Mouse (Mus musculus) heart, postnatal 14 days (tissue): ENCODE measurements around the gene Iqca. TPM values are rescaled to one million over a fixed set of nuclear protein-coding genes. Genes with fewer than 3 reads are reported as not detected.

Experiments
- DNase-seq, 2 experiments: peaks; one replicate each; pipeline ENCODE4 v3.0.0; 2021 to 2022
- intact Hi-C: fragments of 180-260 bp; cut with DNase I; formaldehyde crosslinking; loops from one replicate; pipeline ENCODE4 v1.15.1; 2025
- total RNA-seq, 2 experiments: library from RNA; stranded (reverse); gene quantifications; 2 replicates each; pipeline ENCODE4 v1.2.3; 2021

Gene Iqca
- total RNA-seq, 2 experiments from 2014 or later, result 0.36 TPM; not detected in 1

GRCm38 (mm10) chr1:90156589-90156988 is 3.4 kb upstream of the Iqca start:
- DNase-seq, result no peak
- intact Hi-C loops, result no loop called here

DNA sequence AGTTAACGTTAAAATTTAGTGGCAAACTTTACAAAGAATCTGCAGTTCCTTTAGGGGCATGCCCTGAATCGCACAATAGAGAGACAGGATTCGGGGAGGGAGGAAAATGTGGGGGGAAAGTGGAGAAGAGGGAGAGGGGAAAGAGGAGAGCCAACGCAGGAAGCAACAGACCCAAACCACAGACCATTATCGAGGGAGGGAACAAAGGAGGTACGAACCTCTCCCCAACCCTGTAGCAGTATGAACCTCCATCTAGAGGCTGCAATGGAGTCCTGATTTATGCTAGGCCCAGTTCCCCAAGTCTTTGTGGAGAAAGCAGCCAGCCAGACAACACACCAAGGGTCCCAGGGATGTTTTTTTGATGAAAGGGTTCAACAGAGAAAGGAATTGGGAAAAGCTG is 586 bp upstream of the Iqca start:
- intact Hi-C loops, result no loop called here
- DNase-seq, result no peak

GRCm38 (mm10) chr1:90139729-90140128 is 13.5 kb downstream of the Iqca start:
- intact Hi-C loops, result no loop called here
- no peak for DNase-seq

GRCm38 (mm10) chr1:90132402-90132801 is 20.8 kb downstream of the Iqca start:
- intact Hi-C loops, result no loop called here
- no peak for DNase-seq

DNA sequence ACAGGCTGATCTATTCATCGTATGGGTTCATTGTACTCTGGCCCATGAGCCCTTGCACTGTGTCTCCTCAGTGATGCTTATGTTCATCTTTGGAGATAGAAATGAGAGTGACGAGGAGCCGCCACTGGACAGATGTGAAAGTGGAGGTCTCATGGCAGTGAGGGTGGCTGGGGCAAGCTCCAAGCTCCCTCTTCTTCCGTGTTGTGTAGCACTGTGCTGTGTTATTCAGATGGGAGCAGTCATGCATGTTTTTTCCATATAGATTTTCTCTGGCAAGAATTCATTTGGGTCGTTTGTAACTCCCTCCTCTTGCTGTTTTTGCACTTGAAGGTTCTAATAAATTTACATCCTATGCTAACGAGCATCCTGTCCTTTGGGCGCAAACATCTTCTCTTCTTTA is 21.2 kb downstream of the Iqca start:
- intact Hi-C loops, result no loop called here
- DNase-seq, result no peak

GRCm38 (mm10) chr1:90124561-90124960 is 28.6 kb downstream of the Iqca start:
- intact Hi-C loops, result no loop called here
- no peak for DNase-seq

- no peak for DNase-seq
- intact Hi-C loops, result no loop called here
These were observed 32.5 kb downstream of the Iqca start for GRCm38 (mm10) chr1:90120706-90121105.

GRCm38 (mm10) chr1:90119214-90119613 is 34.0 kb downstream of the Iqca start:
- DNase-seq, result no peak
- intact Hi-C loops, result no loop called here

DNA sequence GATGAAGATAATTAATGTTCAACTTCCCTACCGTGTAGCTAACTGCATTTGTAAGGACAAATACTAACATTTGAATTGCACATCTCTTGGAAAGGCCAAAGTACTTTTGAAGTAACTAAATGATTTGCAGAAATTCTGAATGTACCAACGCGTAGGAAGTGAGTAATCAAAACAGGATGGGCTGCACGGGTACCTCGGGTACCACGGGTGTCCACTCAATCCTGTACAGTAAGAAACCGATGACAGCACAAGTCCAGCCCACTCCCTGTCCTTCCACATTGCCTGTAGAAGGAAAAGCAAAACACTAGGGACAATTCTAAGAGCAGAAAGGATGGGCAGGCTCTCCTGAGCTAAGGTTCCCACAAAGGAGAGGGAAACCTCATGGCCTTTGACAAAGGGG is 36.0 kb downstream of the Iqca start:
- intact Hi-C loops, result no loop called here
- DNase-seq, result no peak

DNA sequence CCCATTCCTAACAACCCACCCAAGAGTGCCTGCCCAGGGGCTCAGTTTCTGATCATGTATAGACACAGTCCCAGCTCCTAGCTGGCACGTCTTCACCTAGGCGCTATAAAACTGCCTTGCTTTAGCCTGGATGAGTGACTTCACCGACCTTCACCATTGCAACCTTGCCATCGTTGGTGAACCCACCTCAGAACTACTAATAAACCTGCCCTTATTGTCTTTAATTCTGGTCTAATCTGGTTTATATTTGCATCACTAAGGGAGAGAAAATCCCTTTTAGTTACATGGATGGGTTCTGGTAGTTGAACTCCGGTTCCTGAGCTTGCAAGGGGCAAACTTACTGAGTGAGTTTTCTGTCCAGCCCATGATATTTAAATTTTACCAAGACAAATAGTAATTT is 38.6 kb downstream of the Iqca start:
- intact Hi-C loops, result no loop called here
- no peak for DNase-seq

GRCm38 (mm10) chr1:90113655-90114244 is 39.5 kb downstream of the Iqca start:
- DNase-seq, result no peak
- intact Hi-C loops, result no loop called here

GRCm38 (mm10) chr1:90112669-90113068 is 40.5 kb downstream of the Iqca start:
- no peak for DNase-seq

DNA sequence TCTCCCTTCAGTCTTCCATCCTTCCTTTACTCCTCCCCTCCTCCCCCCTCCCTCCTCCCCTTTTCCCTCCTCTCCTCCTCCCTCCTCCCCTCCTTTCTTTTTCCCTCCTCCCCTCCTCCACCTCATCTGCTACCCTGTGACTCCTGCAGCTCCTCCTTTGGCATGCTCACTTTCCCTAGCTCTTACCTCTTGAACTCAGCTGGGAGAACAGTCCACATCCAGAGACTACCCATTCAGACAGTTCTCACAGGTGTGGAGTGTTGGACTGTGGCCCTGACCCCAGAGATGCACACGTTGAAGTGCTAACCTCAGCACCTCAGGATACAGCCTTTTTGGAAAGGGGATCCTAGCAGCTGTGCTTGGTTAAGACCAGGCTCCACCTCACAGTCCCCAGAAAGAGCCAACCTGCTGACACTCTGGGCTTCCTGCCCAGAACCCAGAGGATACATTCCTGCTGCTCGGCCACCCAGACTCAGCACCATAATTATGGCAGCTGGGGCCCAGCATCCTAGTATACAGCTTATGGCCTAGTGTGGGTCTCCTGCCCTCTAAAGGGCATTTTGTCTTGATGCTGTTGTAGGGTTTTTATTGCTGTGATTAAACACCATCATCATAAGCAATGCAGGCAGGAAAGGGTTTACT is 41.9 kb downstream of the Iqca start:
- intact Hi-C loops, result no loop called here
- peak in 1 of 2 experiments; percentile 39 for DNase-seq

More at GRCm38 (mm10) chr1:90112669-90113068, 40.5 kb downstream of the Iqca start:
- intact Hi-C loops, result no loop called here

- DNase-seq, result no peak
- intact Hi-C loops, result no loop called here
These were observed 49.2 kb downstream of the Iqca start for GRCm38 (mm10) chr1:90103896-90104487.

DNA sequence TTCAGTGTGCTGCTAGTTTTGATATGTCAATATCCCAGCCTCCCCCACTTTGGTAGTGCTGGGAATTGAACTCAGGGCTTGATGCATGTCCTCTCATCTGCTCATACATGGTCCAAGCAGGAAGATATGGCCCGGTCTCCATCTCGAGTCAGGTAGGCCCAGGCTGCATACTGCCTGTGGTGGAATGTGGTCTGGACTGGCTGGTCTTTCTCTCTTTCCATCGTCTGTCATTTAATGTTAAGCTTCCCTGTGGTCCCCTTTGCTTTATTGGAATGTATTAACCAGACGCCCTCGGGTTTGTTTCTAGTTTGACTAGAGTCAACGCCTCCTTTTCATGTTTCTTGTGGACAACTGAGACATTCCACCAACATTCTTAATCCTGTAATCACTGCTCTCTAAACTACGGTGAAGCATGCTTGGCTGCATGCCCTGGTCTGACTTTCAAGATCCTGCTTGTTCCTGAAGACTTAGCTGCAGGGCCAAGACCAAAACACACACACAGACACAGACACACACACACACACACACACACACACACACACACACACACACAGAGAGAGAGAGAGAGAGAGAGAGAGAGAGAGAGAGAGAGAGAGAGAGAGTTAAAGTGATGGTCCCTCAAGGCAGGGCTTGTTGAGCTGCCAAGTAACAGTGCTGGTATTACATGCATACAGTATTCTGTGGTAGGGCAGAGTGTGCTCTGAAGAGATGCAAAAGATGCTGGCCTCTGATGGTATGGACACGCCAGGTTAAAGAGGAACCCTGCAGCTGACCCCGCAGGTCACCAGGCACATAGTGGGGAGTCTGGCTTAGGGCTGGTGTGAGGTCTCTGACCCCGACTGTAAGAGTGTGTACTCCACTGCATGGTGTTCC is 52.6 kb downstream of the Iqca start:
- intact Hi-C loops, result no loop called here

GRCm38 (mm10) chr1:90092816-90093493 is 60.2 kb downstream of the Iqca start:
- no peak for DNase-seq
- intact Hi-C loops, result no loop called here

More for the DNA sequence above, 52.6 kb downstream of the Iqca start:
- DNase-seq, result peak in 1 of 2 experiments; percentile 22

DNA sequence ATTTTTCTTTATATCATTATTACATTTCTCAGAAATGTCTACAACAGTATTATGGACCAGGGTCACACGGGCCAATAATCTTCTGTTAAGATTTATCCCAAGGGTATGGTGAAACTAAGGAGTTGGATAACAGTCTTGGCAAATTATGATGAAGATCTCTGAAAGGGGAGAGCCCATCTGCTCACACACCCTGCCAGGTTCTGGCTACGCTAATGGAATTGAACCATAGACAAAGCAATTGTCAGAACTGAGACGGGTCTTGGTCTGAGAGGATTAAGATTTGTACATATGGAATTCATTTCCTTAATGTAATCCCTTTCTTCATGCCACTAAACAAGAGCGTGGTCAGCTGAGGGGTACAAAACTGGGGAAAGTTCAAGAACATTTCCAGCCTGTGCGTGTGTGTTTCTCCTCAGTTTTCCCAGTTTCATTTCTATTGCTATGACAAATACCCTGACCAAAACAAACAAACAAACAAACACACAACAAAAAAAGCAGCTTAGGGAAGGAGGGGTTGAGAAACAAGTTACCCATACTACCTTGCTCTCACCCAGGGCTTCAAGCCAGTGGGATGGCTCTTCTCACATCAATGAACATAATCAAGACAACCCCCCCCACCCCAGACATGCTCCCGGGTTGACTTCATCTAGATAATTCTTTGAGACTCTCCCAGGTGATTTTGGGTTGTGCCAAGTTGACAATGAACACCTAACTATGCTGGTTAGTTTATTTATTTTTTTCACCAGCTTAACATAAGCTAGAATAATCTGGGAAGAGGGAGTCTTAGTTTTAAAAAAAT is 64.8 kb downstream of the Iqca start:
- DNase-seq, result no peak
- intact Hi-C loops, result no loop called here

DNA sequence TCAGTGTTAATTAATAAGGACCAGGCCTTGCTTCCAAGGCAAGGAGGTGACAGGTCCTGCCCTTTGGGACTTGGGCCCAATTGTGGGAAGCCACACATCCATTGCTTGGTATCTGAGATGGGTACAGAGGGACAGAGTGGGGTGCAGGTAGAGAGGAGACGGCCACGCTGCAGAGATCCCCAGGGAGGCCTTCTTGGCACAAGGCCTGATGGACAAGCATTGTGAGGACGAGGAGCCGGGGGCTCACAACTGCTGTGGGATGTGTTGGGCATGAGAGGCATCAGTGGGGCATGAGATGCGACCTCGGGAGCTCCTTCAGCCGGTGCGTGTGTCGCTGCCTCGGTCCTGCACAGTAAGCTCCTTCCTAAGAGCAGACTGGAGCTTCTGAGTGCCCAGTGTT is 66.7 kb downstream of the Iqca start:
- intact Hi-C loops, result no loop called here

DNA sequence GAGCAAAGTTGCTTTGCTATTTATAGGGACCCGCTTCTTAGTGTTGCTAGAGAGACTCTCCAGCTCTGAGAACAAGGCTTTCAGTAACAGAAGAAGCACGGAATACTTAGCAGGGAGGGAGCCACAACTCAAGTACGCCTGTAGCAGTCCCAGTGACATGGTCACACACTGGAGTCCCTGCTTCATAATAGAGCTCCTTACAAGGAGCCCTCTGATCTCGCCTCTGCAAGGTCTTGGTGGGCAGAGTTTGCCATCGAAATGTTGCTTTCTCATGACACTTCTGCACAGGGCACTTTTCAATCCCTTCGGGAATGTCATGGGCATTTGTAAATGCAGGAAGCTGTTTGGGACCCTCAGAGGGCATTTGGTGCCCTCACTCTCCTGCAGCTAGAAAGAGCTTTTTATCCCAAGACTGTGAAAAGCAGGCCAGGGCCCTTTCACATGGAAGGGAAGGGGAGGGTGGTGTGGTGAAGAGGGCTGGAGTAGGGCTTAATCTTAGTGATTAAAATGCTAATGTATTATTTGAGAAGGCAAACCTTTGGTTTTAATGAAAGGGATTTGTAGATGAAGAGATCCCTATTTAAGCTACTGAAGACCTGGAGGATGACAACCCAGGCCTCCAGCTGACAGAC is 67.6 kb downstream of the Iqca start:
- DNase-seq, result no peak
- intact Hi-C loops, result no loop called here

More for the DNA sequence above, 66.7 kb downstream of the Iqca start:
- no peak for DNase-seq
